ENCODE assay signal across 27 mouse cellular contexts in genomic region chr15:93831148-93831547, GRCm38 (mm10).
DNase-seq lines count a peak whose midpoint lies in the region; TF ChIP-seq lines count a peak whose summit lies in the region.
"Had no signal": no experiment of that assay in that cellular context is flagged by ENCODE, and none has a peak within 500 bp of the region (broad histone marks: within the 10 kb centered on the region; RNA-seq: fewer than 3 reads in every experiment).

No protein-coding gene starts in this region.

- DNase-seq in heart, adult 11 months = peak; percentile 58
- DNase-seq in heart, postnatal 25 days (ENCODE audit: low spot score) = no peak
- DNase-seq in left cerebral cortex, postnatal 14 days (ENCODE audit: low spot score in 2 of 2) = peak; percentile 66 to 68
- DNase-seq in right cerebral cortex, postnatal 10 days (ENCODE audit: low spot score in 2 of 2) = peak; percentile 73 to 78
- DNase-seq in spleen, postnatal 36 days (ENCODE audit: low spot score in 2 of 2) = no peak
- no peak for DNase-seq in lung, postnatal 10 days
- DNase-seq in gastrocnemius, adult 2 months = no peak
- no peak for DNase-seq in embryo, embryonic 10 days (ENCODE audit: low spot score)
- DNase-seq: adrenal gland, postnatal 14 days; embryo, embryonic 11 days; gastrocnemius, postnatal 14 days; heart, postnatal 10 days; kidney, adult 11 months; kidney, postnatal 36 days; liver; lung, postnatal 4 days; midbrain, embryonic 14.5 days; thymus, postnatal 36 days had no signal

- intact Hi-C loops in heart, postnatal 25 days (cut with DNase I) = no loop called here
- intact Hi-C loops in left cerebral cortex, postnatal 14 days (cut with DNase I) = loop anchor here (10.0 kb wide), 1 partner anchor 236 kb away; the partner anchor contains the start of gene Prickle1
- intact Hi-C loops in gastrocnemius, adult 2 months (cut with DNase I) = no loop called here

- H3K27ac ChIP-seq in gastrocnemius, adult 2 months = no peak overlapping the region
- H3K27ac ChIP-seq: embryonic facial prominence, embryonic 13.5 days; forebrain, embryonic 12.5 days; hindbrain, embryonic 12.5 days; kidney, embryonic 15.5 days; limb, embryonic 10.5 days; liver, embryonic 15.5 days; lung, embryonic 15.5 days had no signal

- no peak overlapping the region for H3K4me3 ChIP-seq in gastrocnemius, adult 2 months
- H3K4me3 ChIP-seq: embryonic facial prominence, embryonic 13.5 days; erythroblast, embryonic 14.5 days; forebrain, embryonic 12.5 days; heart, embryonic 12.5 days; hindbrain, embryonic 12.5 days; kidney, embryonic 15.5 days; limb, embryonic 10.5 days; liver, embryonic 15.5 days; lung, embryonic 15.5 days had no signal

- no peak for TF ChIP-seq CTCF in gastrocnemius, adult 2 months (IDR thresholded peaks at IDR 0.05)

Comparison
In these comparisons a context has a peak if more than half of its experiments do, and no peak if none do; other contexts are left out.
1. DNase-seq: peak in heart, adult 11 months (single experiment), left cerebral cortex, postnatal 14 days (2 of 2) and right cerebral cortex, postnatal 10 days (2 of 2); none in heart, postnatal 25 days (single experiment), spleen, postnatal 36 days (0 of 2), lung, postnatal 10 days (single experiment), gastrocnemius, adult 2 months (single experiment) and embryo, embryonic 10 days (single experiment).